Mouse (Mus musculus): ENCODE measurements around the gene Fam162a.
"Not testable (repeated sequence)": the region's sequence is repeated elsewhere in the genome, so short reads cannot be mapped to it uniquely, and the experiment has no call there.

Fam162a gene

GRCm38 (mm10) chr16:36071450-36072379 is at the start of gene Fam162a, which contains the start of gene Ccdc58:
Gene Fam162a, minus strand, starts transcription at chr16:36071594.
Gene Ccdc58, plus strand, starts transcription at chr16:36071685.
- CTCF ChIA-PET, result no interaction called here

- CTCF ChIA-PET, result not testable (repeated sequence)
These were observed 44.4 kb upstream of the Fam162a start for GRCm38 (mm10) chr16:36115751-36116150.

DNA sequence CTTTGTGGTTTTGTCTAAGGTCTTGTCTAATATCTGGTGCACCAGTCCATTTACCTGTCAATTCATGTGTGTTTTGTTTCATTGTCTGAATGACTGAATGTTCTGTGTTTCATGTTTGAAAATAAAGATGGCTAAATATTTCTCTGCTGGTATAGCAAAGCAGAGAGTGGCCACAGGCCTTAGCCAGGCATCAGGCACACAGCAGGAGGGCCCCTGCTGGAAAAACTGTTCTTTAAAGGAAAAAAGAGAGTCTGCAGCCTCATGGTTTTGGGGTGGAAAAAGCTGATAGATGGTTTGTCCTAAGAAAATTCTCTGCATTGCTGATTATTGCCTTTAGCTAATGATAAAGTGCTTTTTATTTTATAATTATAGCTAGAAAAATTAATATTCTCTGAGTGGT is 40.1 kb upstream of the Fam162a start:
- CTCF ChIA-PET, result not testable (repeated sequence)

GRCm38 (mm10) chr16:36102211-36102610 is 30.8 kb upstream of the Fam162a start:
- CTCF ChIA-PET, result no interaction called here

GRCm38 (mm10) chr16:36101526-36101925 is 30.1 kb upstream of the Fam162a start:
- CTCF ChIA-PET, result no interaction called here

DNA sequence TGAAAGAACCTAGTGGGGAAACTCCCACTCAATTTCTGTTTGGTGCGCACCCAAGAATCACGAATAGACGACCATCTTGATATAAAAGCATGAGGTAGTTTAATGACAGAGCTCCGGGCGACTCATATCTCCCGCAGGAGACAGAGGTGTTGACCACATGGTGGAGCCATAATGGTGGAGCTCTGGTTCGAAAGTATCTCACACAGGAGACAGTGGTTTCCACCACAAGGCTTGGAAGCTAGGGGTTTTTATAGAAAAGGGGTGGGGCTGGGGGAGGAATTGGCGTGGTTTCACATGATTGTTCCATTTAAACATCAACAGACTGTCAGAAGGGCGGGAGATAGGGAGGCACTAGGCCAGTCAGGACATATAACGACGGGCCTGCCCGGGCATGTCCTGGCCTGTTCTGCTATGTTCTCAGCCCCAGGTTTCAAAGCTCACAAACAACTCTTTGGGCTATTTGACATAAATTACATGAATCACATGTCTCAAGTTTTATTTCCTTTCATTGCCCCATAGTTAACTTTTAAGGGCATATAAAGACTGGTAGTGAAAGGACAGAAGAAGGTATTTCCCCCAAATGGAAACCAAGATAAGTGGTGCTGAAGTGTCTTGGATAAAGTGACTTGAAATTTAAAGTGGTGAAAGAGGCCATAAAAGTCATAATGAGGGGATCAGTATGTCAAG is 26.6 kb upstream of the Fam162a start:
- CTCF ChIA-PET, result not testable (repeated sequence)

DNA sequence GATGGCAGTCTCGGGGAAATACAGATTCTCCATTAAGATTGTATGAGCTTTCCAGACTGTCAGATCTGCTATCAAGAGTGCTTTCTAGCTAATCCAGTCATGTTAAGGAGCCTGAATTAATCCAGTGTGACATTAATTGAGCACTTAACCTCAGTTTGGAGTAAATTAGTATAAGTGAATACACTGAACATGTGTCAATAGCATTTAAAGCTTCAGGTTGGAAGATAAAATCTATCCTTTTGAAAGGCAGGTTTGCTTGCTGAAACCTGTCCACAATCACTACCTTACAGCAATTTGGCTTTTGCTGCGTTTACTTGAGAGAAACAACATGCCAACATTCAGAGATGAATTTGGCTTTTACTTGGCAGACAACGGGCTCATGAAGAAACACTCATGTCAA is 22.7 kb upstream of the Fam162a start:
- CTCF ChIA-PET, result no interaction called here

DNA sequence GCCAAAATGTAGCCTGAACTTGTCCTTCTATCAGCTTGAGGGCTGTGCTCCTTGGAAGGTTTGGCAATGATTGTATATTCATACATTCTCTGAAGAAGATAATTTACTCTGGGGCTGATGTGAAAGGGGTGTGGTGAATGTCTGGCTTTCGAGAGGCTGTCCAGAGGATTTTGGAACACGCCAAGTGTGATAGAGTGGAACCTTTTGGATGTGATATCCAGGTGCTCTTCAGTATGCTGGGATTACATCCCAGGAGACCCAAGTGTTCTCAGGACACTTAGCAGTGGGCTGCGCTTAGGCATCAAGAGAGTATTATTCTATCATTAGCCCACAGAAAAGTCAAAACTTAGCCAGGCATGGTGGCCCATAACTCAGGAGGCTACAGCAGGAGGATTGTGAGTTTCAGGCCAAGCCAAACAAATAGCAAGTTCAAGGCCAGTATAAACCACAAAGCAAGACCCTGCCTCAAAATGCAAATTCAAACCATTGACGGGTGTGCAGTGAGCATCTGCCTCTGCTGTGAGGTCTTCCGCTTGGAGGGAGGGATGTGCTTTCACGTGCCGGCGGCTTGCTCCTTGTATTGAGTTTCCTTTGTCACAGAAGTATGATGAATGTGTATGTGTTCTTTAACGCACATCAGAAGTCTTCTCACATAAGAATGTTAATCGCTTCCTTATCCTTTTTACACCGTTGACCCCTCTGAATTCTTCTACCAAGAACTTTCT is 19.6 kb upstream of the Fam162a start:
- CTCF ChIA-PET, result no interaction called here

DNA sequence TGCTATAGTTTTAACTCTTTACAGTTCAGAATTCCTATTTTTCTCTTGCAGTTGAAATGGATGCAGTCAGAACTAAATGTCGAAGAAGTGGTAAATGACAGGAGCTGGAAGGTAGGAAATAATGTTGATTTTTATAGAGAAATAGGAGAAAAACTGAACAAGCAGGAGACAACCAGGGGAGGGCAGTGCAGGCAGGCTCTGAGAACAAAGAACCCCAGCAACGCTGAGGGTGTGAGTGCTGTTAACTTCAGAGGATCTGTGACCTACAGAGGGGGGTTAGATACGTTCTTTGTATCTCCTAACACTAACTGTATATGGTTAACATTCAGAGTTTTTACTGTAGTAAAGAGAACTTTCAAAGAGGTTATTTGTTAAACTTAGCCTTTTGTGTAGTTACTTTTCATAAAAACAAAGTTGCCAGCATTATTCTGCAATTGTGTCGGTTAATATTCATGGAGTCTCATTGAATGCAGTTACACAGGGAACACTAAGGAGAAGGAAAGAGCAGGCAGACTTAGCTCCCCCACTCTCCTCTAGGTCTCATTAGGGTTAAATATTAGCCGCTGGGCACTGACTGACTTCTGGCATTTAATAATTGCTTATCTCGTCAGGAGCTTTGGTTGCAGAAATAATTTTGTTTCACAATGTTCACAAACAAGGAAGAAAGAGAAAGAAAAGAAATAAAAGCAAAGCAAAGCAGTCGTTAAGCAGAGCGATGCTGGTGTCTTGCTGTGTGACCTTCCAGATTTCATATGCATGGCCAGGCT is 18.6 kb upstream of the Fam162a start:
- CTCF ChIA-PET, result no interaction called here

GRCm38 (mm10) chr16:36089065-36089464 is 17.7 kb upstream of the Fam162a start:
- CTCF ChIA-PET, result no interaction called here

DNA sequence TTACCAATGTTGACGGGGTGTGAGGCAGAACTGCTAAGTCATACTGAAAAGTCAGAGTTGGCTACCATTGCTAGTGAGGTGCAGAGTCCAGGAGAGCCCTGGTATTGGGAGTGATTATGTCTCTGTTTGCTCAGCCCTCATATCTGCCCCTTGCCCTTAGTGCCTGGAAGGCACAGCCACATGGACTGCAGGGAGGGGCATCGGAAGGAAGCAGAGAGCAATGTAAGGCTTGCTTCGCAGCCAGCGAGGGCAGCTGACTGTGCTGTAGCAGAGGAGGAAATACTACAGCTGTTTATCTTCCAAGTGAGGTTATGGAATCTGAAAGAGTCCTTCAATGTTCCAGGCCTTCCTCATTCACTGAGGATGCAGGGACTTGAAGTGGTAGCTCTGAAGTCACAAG is 16.5 kb upstream of the Fam162a start:
- CTCF ChIA-PET, result interaction anchor here (0.7 kb wide), 1 partner anchor 874 kb away, joined by 3 read pairs; no protein-coding TSS in a partner anchor

GRCm38 (mm10) chr16:36079916-36080315 is 8.5 kb upstream of the Fam162a start:
- CTCF ChIA-PET, result no interaction called here

DNA sequence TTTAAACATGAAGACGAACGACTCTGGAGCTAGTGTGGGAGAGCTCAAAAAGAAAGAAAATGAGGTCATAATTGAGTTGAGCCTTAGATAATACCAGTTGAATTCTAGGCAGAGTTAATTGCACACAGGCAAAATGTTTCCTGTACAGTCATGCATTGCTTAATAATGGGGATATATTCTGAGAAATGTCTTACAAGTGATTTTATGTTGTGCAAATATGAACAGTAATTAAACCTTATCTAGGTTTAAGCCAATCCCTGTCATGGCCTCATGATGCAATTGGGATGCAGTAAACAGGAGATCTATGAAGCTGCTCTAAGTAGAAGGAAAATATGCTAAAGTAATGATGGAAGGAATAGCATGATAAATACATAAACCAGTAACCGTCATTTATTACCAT is 3.4 kb upstream of the Fam162a start:
- CTCF ChIA-PET, result no interaction called here

GRCm38 (mm10) chr16:36072410-36073011 is 1.1 kb upstream of the Fam162a start:
- CTCF ChIA-PET, result no interaction called here

GRCm38 (mm10) chr16:36071071-36071449 is 334 bp downstream of the Fam162a start:
- CTCF ChIA-PET, result no interaction called here

DNA sequence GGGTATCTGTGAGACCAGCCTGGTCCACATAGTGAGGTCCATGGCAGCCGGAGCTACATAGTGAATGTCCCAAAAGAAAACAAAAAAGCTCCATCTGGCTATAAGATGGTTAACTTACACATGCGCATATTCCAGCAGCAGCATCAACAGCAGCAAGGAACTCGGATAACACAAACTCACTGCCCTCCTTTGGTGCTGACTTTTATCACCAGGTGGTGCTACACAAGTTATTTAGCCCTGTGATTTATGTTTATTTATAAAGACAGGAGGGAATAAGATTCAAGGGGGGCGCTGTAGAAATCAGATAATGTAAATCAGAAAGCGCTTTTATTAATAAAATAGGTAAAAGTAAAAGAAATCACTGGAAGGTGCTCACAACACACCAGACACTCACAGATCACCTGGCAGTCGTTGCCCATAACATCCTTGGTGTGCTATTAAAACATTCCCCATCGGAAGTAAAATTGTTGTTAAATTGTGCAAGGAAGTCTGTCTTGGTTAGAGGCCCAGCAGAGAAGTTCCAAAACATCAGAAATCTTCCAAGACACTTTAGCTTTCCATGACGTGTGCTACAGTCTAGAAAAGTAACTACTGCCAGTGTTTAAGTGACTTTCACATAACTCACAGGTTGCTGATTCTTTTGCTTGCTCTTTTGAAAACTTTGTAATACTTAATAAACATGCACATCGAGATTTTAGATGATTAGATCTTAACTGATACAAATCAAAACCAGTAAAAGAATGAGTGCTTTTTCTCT is 1.4 kb downstream of the Fam162a start:
- CTCF ChIA-PET, result no interaction called here

- CTCF ChIA-PET, result no interaction called here
These were observed 3.0 kb downstream of the Fam162a start for GRCm38 (mm10) chr16:36068356-36068755.

DNA sequence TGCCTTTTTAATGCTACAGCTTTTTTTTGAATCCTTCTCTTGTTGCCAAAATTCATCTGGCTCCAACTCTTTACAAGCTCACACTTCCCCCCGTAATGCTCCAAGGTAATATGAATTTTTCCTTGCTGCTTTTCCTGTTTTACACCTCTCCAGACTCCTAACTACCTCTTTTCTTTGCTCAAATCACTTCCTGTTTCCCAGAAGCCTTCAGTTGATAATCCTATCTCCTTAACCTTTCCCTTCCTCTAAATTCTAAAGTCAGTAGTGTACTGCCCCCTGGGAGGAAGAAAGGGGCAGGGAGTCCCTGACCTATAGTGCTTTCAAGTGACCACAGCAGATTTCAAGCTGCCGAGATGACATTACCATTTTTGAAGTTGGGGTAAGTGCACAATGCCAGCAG is 3.7 kb downstream of the Fam162a start:
- CTCF ChIA-PET, result no interaction called here

GRCm38 (mm10) chr16:36064904-36065303 is 6.5 kb downstream of the Fam162a start:
- CTCF ChIA-PET, result no interaction called here

DNA sequence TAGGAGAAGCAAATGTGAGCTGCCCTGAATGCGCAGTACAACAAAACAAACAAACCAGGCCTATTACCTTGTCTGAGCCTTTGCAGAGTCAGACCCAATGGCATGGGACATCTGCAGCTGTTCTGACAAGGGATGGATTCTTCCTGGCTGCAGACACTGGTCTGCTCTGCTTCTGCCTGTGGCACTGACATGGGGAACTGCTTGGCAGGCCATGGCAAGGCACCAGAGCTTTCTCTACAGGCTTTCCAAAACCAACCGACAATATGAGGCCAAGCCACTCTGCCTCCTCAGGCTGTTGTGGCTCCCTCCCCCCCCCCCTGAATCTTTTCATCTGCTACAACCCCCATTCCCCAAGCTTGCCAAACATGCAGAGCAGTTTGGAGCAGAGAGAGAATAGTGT is 8.1 kb downstream of the Fam162a start:
- CTCF ChIA-PET, result no interaction called here

GRCm38 (mm10) chr16:36062534-36062933 is 8.9 kb downstream of the Fam162a start:
- CTCF ChIA-PET, result not testable (repeated sequence)
